Comparison of ENCODE assay signal across 9 mouse cellular contexts in the genomic region with DNA sequence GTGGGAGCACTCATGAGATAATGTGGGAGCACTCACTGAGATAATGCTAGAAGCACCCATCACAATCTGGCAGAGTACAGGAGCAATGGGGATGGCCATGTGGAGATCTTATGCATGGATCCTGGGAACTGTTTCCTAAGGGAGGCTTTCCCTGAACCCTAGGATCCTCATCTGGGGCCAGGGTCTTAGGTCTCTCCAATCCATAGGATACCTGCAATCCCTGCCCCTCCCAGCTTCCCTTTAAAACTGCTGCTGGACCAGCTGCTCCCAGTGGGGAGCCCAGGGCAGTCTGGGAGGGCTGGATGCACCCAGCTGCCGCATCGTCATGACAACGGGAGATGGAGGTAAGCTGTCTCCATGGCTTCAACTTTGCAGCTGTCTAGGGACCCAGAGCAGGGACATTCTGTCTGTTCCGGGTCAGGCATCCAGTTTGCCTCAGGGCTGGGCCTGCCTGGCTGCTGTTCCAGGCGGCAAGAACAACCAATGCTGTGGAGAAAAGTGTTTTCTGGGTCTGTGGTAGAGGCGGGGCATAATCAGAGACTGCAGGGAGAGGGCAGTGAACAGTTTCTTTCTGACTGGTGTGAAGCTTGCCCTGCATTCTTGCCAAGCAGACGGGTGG. TPM values are rescaled to one million over a fixed set of nuclear protein-coding genes. Genes with fewer than 3 reads are reported as not detected.
DNase-seq lines count a peak whose midpoint lies in the region; ATAC-seq and TF ChIP-seq lines count a peak whose summit lies in the region.
"Had no signal": no experiment of that assay in that cellular context is flagged by ENCODE, and none has a peak within 500 bp of the region (broad histone marks: within the 10 kb centered on the region; RNA-seq: fewer than 3 reads in every experiment).

No protein-coding gene starts in this region.

- 0 out of 2 replicates have a peak, but pooled peaks have one; percentile 20 for ATAC-seq in forebrain, embryonic 14.5 days
- ATAC-seq in limb, embryonic 12.5 days (ENCODE audit: insufficient number of reproducible peaks, insufficient read depth, low FRiP score, low TSS enrichment, low read depth) = 0 out of 2 replicates have a peak, but pooled peaks have one; percentile 41

- peaks cover 14% of the 10 kb centered on the region; the same call in 1 of the 2 replicates for H3K4me1 ChIP-seq in cerebellum, adult 2 months (ENCODE audit: control insufficient read depth, insufficient read depth, low read length)
- H3K4me1 ChIP-seq in forebrain, embryonic 14.5 days (ENCODE audit: control insufficient read depth, insufficient read depth, low read length) = peaks cover 16% of the 10 kb centered on the region
- peaks cover 22% of the 10 kb centered on the region for H3K4me1 ChIP-seq in limb, embryonic 12.5 days (replicated peaks)

- H3K36me3 ChIP-seq in forebrain, embryonic 14.5 days (ENCODE audit: control insufficient read depth, insufficient read depth, low read length) = no peaks in the 10 kb centered on the region
- H3K36me3 ChIP-seq in limb, embryonic 12.5 days = no peaks in the 10 kb centered on the region
- H3K36me3 ChIP-seq: embryonic facial prominence, embryonic 12.5 days had no signal

- intact Hi-C loops in gastrocnemius, postnatal 14 days (cut with DNase I; ENCODE audit: low total_unique reads) = loop anchor here (5.0 kb wide), 1 partner anchor 70 kb away; no protein-coding TSS in a partner anchor

- peak overlapping the region; percentile 89 for H3K4me2 ChIP-seq in forebrain, embryonic 14.5 days (ENCODE audit: low read length)
- H3K4me2 ChIP-seq in limb, embryonic 12.5 days = peak overlapping the region; percentile 23; the same call in 1 of the 2 replicates

- TF ChIP-seq POLR2A in cerebellum, adult 2 months (IDR thresholded peaks at IDR 0.05; ENCODE audit: borderline replicate concordance, insufficient read depth, low read length) = peak; percentile 39; the same call in 1 of the 2 replicates

- H3K27ac ChIP-seq in cerebellum, adult 2 months (ENCODE audit: insufficient read depth, low read length) = peak overlapping the region; percentile 100
- H3K27ac ChIP-seq in forebrain, embryonic 14.5 days (ENCODE audit: low read depth, low read length) = no peak overlapping the region
- no peak overlapping the region for H3K27ac ChIP-seq in limb, embryonic 12.5 days
- H3K27ac ChIP-seq: embryonic facial prominence, embryonic 12.5 days had no signal

- no peaks in the 10 kb centered on the region for H3K27me3 ChIP-seq in cerebellum, adult 2 months (ENCODE audit: control insufficient read depth, insufficient read depth, low read length)
- H3K27me3 ChIP-seq in forebrain, embryonic 14.5 days (replicated peaks; ENCODE audit: control insufficient read depth, insufficient read depth, low read length) = 0 out of 2 replicates have a peak, but pooled peaks cover 10% of the 10 kb centered on the region
- H3K27me3 ChIP-seq in limb, embryonic 12.5 days = peaks cover 72% of the 10 kb centered on the region

- no peak for TF ChIP-seq CTCF in cerebellum, adult 2 months (IDR thresholded peaks at IDR 0.05; ENCODE audit: borderline replicate concordance, insufficient read depth, low read depth, low read length)

- WGBS in cerebellum, adult 2 months = 4% methylated on average over 7 of the region's 7 CpGs
- WGBS in forebrain, embryonic 14.5 days = 5% methylated on average over 7 of the region's 7 CpGs
- 15% methylated on average over 7 of the region's 7 CpGs for WGBS in limb, embryonic 12.5 days

- peak overlapping the region; percentile 40; the same call in 1 of the 2 replicates for H3K9ac ChIP-seq in forebrain, embryonic 14.5 days (ENCODE audit: low read length)
- no peak overlapping the region for H3K9ac ChIP-seq in limb, embryonic 12.5 days (replicated peaks)

- no peaks in the 10 kb centered on the region for H3K9me3 ChIP-seq in forebrain, embryonic 14.5 days (replicated peaks; ENCODE audit: control insufficient read depth, low read length)
- no peaks in the 10 kb centered on the region for H3K9me3 ChIP-seq in limb, embryonic 12.5 days
- H3K9me3 ChIP-seq: embryonic facial prominence, embryonic 12.5 days had no signal

- DNase-seq in cerebellum, adult 2 months = peak; percentile 68 to 72
- DNase-seq in cerebellum, adult 8-10 months = no peak
- DNase-seq in ZHBTc4 (ENCODE audit: low read depth, low spot score) = peak; percentile 70
- peak; percentile 66 for DNase-seq in forebrain, embryonic 14.5 days (ENCODE audit: low spot score)
- peak; percentile 55 for DNase-seq in right cerebral cortex, postnatal 14 days
- DNase-seq in c-Kit-positive CD71-positive TER-119-positive erythroid progenitor cells, embryonic 14.5 days (ENCODE audit: low spot score) = no peak
- DNase-seq in gastrocnemius, postnatal 14 days = no peak

- H3K4me3 ChIP-seq in cerebellum, adult 2 months (replicated peaks; ENCODE audit: insufficient read depth, low read depth, low read length) = peak overlapping the region; percentile 90
- no peak overlapping the region; the same call in 1 of the 2 replicates for H3K4me3 ChIP-seq in forebrain, embryonic 14.5 days (ENCODE audit: low read depth, low read length)
- H3K4me3 ChIP-seq in limb, embryonic 12.5 days (replicated peaks) = no peak overlapping the region
- H3K4me3 ChIP-seq: embryonic facial prominence, embryonic 12.5 days had no signal

RNA-seq across cellular contexts. Expression of a gene that starts 2.4 kb away (rescaled TPM):
- 113 and 136 TPM in 2 replicates for polyA plus RNA-seq in cerebellum, adult 2 months (2012; rRNA removed)
- 3.4 and 5.3 TPM in 2 replicates for polyA plus RNA-seq in forebrain, embryonic 14.5 days (2014; fragmentation: Nextera tagmentation; extraction: Ambion mirVana)
- 5.2 and 5.4 TPM in 2 replicates for polyA plus RNA-seq in limb, embryonic 12.5 days (2016; fragmentation: Nextera tagmentation; extraction: Ambion mirVana)
- total RNA-seq in gastrocnemius, postnatal 14 days (2021) = under 1 TPM; 0.44 to 0.72 TPM

Comparison
In these comparisons a context has a peak if more than half of its experiments do, and no peak if none do; other contexts are left out.
1. DNase-seq: peak in cerebellum, adult 2 months (2 of 2), ZHBTc4 (single experiment), forebrain, embryonic 14.5 days (single experiment) and right cerebral cortex, postnatal 14 days (single experiment); none in cerebellum, adult 8-10 months (single experiment), c-Kit-positive CD71-positive TER-119-positive erythroid progenitor cells, embryonic 14.5 days (single experiment) and gastrocnemius, postnatal 14 days (single experiment).
2. RNA of a gene that starts 2.4 kb away (polyA plus RNA-seq): 113 to 136 TPM in cerebellum, adult 2 months; 5.2 to 5.4 TPM in limb, embryonic 12.5 days and 3.4 to 5.3 TPM in forebrain, embryonic 14.5 days; every median in the first group is over 10 times any median in the second.